Comparison of ENCODE assay signal across 11 mouse cellular contexts in genomic region chr4:88756581-88757513, GRCm38 (mm10). TPM values are rescaled to one million over a fixed set of nuclear protein-coding genes. Genes with fewer than 3 reads are reported as not detected.
DNase-seq lines count a peak whose midpoint lies in the region; ATAC-seq and TF ChIP-seq lines count a peak whose summit lies in the region.
"Not testable (repeated sequence)": the region's sequence is repeated elsewhere in the genome, so short reads cannot be mapped to it uniquely, and the experiment has no call there.
"Had no signal": no experiment of that assay in that cellular context is flagged by ENCODE, and none has a peak within 500 bp of the region (broad histone marks: within the 10 kb centered on the region; RNA-seq: fewer than 3 reads in every experiment).

No protein-coding gene starts in this region.

- TF ChIP-seq POLR2A in thymus, adult 2 months (IDR thresholded peaks at IDR 0.05; ENCODE audit: control insufficient read depth, extremely low read depth, insufficient read depth, low read length, poor library complexity), result peak; percentile 14; the same call in 1 of the 2 replicates

- ATAC-seq in hindbrain, embryonic 13.5 days (ENCODE audit: low FRiP score); lung, embryonic 14.5 days (ENCODE audit: insufficient read depth): not testable (repeated sequence)

- 15% methylated on average over 29 of the region's 31 CpGs for WGBS in embryonic facial prominence, embryonic 10.5 days
- WGBS in hindbrain, embryonic 13.5 days, result 13% methylated on average over 29 of the region's 31 CpGs
- 9% methylated on average over 28 of the region's 31 CpGs for WGBS in lung, embryonic 14.5 days
- WGBS in thymus, adult 2 months, result 7% methylated on average over 29 of the region's 31 CpGs

- peak; percentile 47 for DNase-seq in Muller cell, postnatal 12 days (ENCODE audit: inconsistent ontology term)
- peak; percentile 43 for DNase-seq in embryonic facial prominence, embryonic 10.5 days (ENCODE audit: low spot score)
- DNase-seq in heart, adult 11 months, result peak; percentile 89
- DNase-seq in layer of hippocampus, adult 2 months (ENCODE audit: low spot score in 2 of 2), result not testable (repeated sequence)
- peak; percentile 48 for DNase-seq in lung, embryonic 14.5 days
- peak; percentile 65 for DNase-seq in neural tube, embryonic 10.5 days (ENCODE audit: extremely low spot score, low spot score)
- peak; percentile 25 for DNase-seq in thymus, adult 2 months

- peak overlapping the region; percentile 61 for H3K4me3 ChIP-seq in embryonic facial prominence, embryonic 10.5 days
- H3K4me3 ChIP-seq in hindbrain, embryonic 13.5 days, result peak overlapping the region; percentile 45
- peak overlapping the region; percentile 55 for H3K4me3 ChIP-seq in layer of hippocampus, adult 2 months
- H3K4me3 ChIP-seq in lung, embryonic 14.5 days (ENCODE audit: low read depth, low read length), result peak overlapping the region; percentile 46
- peak overlapping the region; percentile 58 for H3K4me3 ChIP-seq in thymus, adult 2 months (ENCODE audit: control insufficient read depth, insufficient read depth, low read length)

- peak overlapping the region; percentile 66 for H3K9ac ChIP-seq in hindbrain, embryonic 13.5 days
- peak overlapping the region; percentile 67 for H3K9ac ChIP-seq in lung, embryonic 14.5 days

- H3K9me3 ChIP-seq in embryonic facial prominence, embryonic 10.5 days; hindbrain, embryonic 13.5 days; lung, embryonic 14.5 days (ENCODE audit: low read depth, low read length): not testable (repeated sequence)

- H3K36me3 ChIP-seq in embryonic facial prominence, embryonic 10.5 days (replicated peaks); hindbrain, embryonic 13.5 days; lung, embryonic 14.5 days (ENCODE audit: insufficient read depth); thymus, adult 2 months (ENCODE audit: control insufficient read depth, insufficient read depth, low read length): not testable (repeated sequence)

- TF ChIP-seq CTCF in layer of hippocampus, adult 2 months (conservative IDR thresholded peaks at IDR 0.05); lung, embryonic 14.5 days (IDR thresholded peaks at IDR 0.05; ENCODE audit: low read depth); thymus, adult 2 months (IDR thresholded peaks at IDR 0.05; ENCODE audit: borderline replicate concordance, control insufficient read depth, extremely low read depth, insufficient read depth, low read length, poor library complexity): not testable (repeated sequence)

- peak overlapping the region; percentile 81 for H3K4me2 ChIP-seq in hindbrain, embryonic 13.5 days
- H3K4me2 ChIP-seq in lung, embryonic 14.5 days, result peak overlapping the region; percentile 68

- H3K27me3 ChIP-seq in embryonic facial prominence, embryonic 10.5 days (replicated peaks; ENCODE audit: low read depth, poor library complexity, severe bottlenecking); hindbrain, embryonic 13.5 days; lung, embryonic 14.5 days (ENCODE audit: insufficient read depth, low read length); thymus, adult 2 months (ENCODE audit: control insufficient read depth, insufficient read depth, low read length): not testable (repeated sequence)

- H3K27ac ChIP-seq in embryonic facial prominence, embryonic 10.5 days (replicated peaks), result peak overlapping the region; percentile 84
- peak overlapping the region; percentile 78 for H3K27ac ChIP-seq in hindbrain, embryonic 13.5 days
- peak overlapping the region; percentile 61; the same call in 1 of the 2 replicates for H3K27ac ChIP-seq in layer of hippocampus, adult 2 months
- peak overlapping the region; percentile 97 for H3K27ac ChIP-seq in lung, embryonic 14.5 days (ENCODE audit: low read depth)
- H3K27ac ChIP-seq in thymus, adult 2 months (ENCODE audit: control insufficient read depth, insufficient read depth, low read length), result peak overlapping the region; percentile 69

- H3K4me1 ChIP-seq in embryonic facial prominence, embryonic 10.5 days; hindbrain, embryonic 13.5 days (replicated peaks); lung, embryonic 14.5 days (ENCODE audit: insufficient read depth); thymus, adult 2 months (replicated peaks; ENCODE audit: control insufficient read depth, insufficient read depth, low read length): not testable (repeated sequence)

RNA-seq across cellular contexts. Expression of gene Gm13271, which starts 2.2 kb away (rescaled TPM):
- not detected in 2 replicates for polyA plus RNA-seq in embryonic facial prominence, embryonic 10.5 days (2016; fragmentation: Nextera tagmentation; extraction: Ambion mirVana)
- not detected in 2 replicates for polyA plus RNA-seq in hindbrain, embryonic 13.5 days (2015; fragmentation: Nextera tagmentation; extraction: Ambion mirVana)
- not detected for total RNA-seq in layer of hippocampus, adult 2 months (2021)
- polyA plus RNA-seq in lung, embryonic 14.5 days (2014; fragmentation: Nextera tagmentation; extraction: Ambion mirVana), result not detected in 2 replicates
- not detected in 2 replicates for polyA plus RNA-seq in thymus, adult 2 months (2012; rRNA removed)
- total RNA-seq: gastrocnemius, postnatal 4 days; left cerebral cortex, postnatal 36 days had no signal
- polyA plus RNA-seq: large intestine, adult 2 months had no signal

RNA-seq across cellular contexts. Expression of gene Gm13283, which starts 3.1 kb away (rescaled TPM):
- polyA plus RNA-seq in embryonic facial prominence, embryonic 10.5 days (2016; fragmentation: Nextera tagmentation; extraction: Ambion mirVana), result 0.14 and 0.20 TPM in 2 replicates
- 0.22 TPM in 1 of 2 replicates, not detected in the other for polyA plus RNA-seq in hindbrain, embryonic 13.5 days (2015; fragmentation: Nextera tagmentation; extraction: Ambion mirVana)
- not detected for total RNA-seq in layer of hippocampus, adult 2 months (2021)
- 0.27 and 0.33 TPM in 2 replicates for polyA plus RNA-seq in lung, embryonic 14.5 days (2014; fragmentation: Nextera tagmentation; extraction: Ambion mirVana)
- polyA plus RNA-seq in thymus, adult 2 months (2012; rRNA removed), result 0.07 and 0.08 TPM in 2 replicates
- total RNA-seq: gastrocnemius, postnatal 4 days; left cerebral cortex, postnatal 36 days had no signal
- polyA plus RNA-seq: large intestine, adult 2 months had no signal

RNA-seq across cellular contexts. Expression of gene Gm13290, which starts 16.8 kb away (rescaled TPM):
- not detected in 2 replicates for polyA plus RNA-seq in embryonic facial prominence, embryonic 10.5 days (2016; fragmentation: Nextera tagmentation; extraction: Ambion mirVana)
- 0.22 TPM in 1 of 2 replicates, not detected in the other for polyA plus RNA-seq in hindbrain, embryonic 13.5 days (2015; fragmentation: Nextera tagmentation; extraction: Ambion mirVana)
- total RNA-seq in layer of hippocampus, adult 2 months (2021), result not detected
- 0.60 TPM in 1 of 2 replicates, not detected in the other for polyA plus RNA-seq in lung, embryonic 14.5 days (2014; fragmentation: Nextera tagmentation; extraction: Ambion mirVana)
- polyA plus RNA-seq in thymus, adult 2 months (2012; rRNA removed), result not detected in 2 replicates
- total RNA-seq: gastrocnemius, postnatal 4 days; left cerebral cortex, postnatal 36 days had no signal
- polyA plus RNA-seq: large intestine, adult 2 months had no signal

RNA-seq across cellular contexts. Expression of gene Gm13289, which starts 19.9 kb away (rescaled TPM):
- polyA plus RNA-seq in embryonic facial prominence, embryonic 10.5 days (2016; fragmentation: Nextera tagmentation; extraction: Ambion mirVana), result not detected in 2 replicates
- polyA plus RNA-seq in hindbrain, embryonic 13.5 days (2015; fragmentation: Nextera tagmentation; extraction: Ambion mirVana), result not detected in 2 replicates
- total RNA-seq in layer of hippocampus, adult 2 months (2021), result not detected
- not detected in 2 replicates for polyA plus RNA-seq in lung, embryonic 14.5 days (2014; fragmentation: Nextera tagmentation; extraction: Ambion mirVana)
- polyA plus RNA-seq in thymus, adult 2 months (2012; rRNA removed), result not detected in 2 replicates
- total RNA-seq: gastrocnemius, postnatal 4 days; left cerebral cortex, postnatal 36 days had no signal
- polyA plus RNA-seq: large intestine, adult 2 months had no signal

RNA-seq across cellular contexts. Expression of gene Gm13272, which starts 22.8 kb away (rescaled TPM):
- polyA plus RNA-seq in embryonic facial prominence, embryonic 10.5 days (2016; fragmentation: Nextera tagmentation; extraction: Ambion mirVana), result not detected in 2 replicates
- polyA plus RNA-seq in hindbrain, embryonic 13.5 days (2015; fragmentation: Nextera tagmentation; extraction: Ambion mirVana), result not detected in 2 replicates
- not detected for total RNA-seq in layer of hippocampus, adult 2 months (2021)
- polyA plus RNA-seq in lung, embryonic 14.5 days (2014; fragmentation: Nextera tagmentation; extraction: Ambion mirVana), result not detected in 2 replicates
- polyA plus RNA-seq in thymus, adult 2 months (2012; rRNA removed), result not detected in 2 replicates
- total RNA-seq: gastrocnemius, postnatal 4 days; left cerebral cortex, postnatal 36 days had no signal
- polyA plus RNA-seq: large intestine, adult 2 months had no signal
